Mouse (Mus musculus) hindbrain, embryonic 12.5 days (tissue): ENCODE results near the gene Spi1. TPM values are rescaled to one million over a fixed set of nuclear protein-coding genes. Genes with fewer than 3 reads are reported as not detected.

Experiments
- ATAC-seq: fragments of 200-750 bp; cut with Nextera tagmentation; 2 replicates; pipeline ENCODE4 v1.8.0; 2017; ENCODE audit warnings: moderate TSS enrichment; ENCODE audit not compliant: low FRiP score
- H3K27ac ChIP-seq: fragments of 300-500 bp; sonication (generic); 2 replicates; pipeline ENCODE4 v1.5.1; 2016; ENCODE audit warnings: mild to moderate bottlenecking
- H3K27me3 ChIP-seq: fragments of 300-500 bp; sonication (generic); 2 replicates; pipeline ENCODE4 v1.6.1; 2016; ENCODE audit warnings: mild to moderate bottlenecking
- H3K36me3 ChIP-seq: fragments of 300-500 bp; sonication (generic); 2 replicates; pipeline ENCODE4 v1.6.1; 2016; ENCODE audit warnings: mild to moderate bottlenecking
- H3K4me1 ChIP-seq: fragments of 300-500 bp; sonication (generic); 2 replicates; pipeline ENCODE4 v1.6.1; 2016
- H3K4me2 ChIP-seq: fragments of 300-500 bp; sonication (generic); replicated peaks from 2 replicates; pipeline ENCODE4 v1.6.1; 2016; ENCODE audit warnings: mild to moderate bottlenecking
- H3K4me3 ChIP-seq: fragments of 300-500 bp; sonication (generic); 2 replicates; pipeline ENCODE4 v1.5.1; 2016; ENCODE audit warnings: mild to moderate bottlenecking
- H3K9ac ChIP-seq: fragments of 300-500 bp; sonication (generic); 2 replicates; pipeline ENCODE4 v1.6.1; 2016; ENCODE audit warnings: mild to moderate bottlenecking, moderate library complexity
- H3K9me3 ChIP-seq: fragments of 300-500 bp; sonication (generic); replicated peaks from 2 replicates; pipeline ENCODE4 v1.6.1; 2016; ENCODE audit warnings: mild to moderate bottlenecking
- WGBS: fragments of 180-500 bp; shearing (Covaris S2); methylation state at CpG from one replicate; pipeline ENCODE4 v1.1.7; 2016; 5-methylcytosine and 5-hydroxymethylcytosine counted together
- polyA plus RNA-seq: library from polyadenylated mRNA; unstranded; fragments of >200 nt; fragmentation: Nextera tagmentation; extraction: Ambion mirVana; gene quantifications from 2 replicates; pipeline ENCODE4 v1.2.1, GENCODE M21; 2016

Spi1 gene
- polyA plus RNA-seq, 1 experiment from 2014 or later, result 4.6 TPM

DNA sequence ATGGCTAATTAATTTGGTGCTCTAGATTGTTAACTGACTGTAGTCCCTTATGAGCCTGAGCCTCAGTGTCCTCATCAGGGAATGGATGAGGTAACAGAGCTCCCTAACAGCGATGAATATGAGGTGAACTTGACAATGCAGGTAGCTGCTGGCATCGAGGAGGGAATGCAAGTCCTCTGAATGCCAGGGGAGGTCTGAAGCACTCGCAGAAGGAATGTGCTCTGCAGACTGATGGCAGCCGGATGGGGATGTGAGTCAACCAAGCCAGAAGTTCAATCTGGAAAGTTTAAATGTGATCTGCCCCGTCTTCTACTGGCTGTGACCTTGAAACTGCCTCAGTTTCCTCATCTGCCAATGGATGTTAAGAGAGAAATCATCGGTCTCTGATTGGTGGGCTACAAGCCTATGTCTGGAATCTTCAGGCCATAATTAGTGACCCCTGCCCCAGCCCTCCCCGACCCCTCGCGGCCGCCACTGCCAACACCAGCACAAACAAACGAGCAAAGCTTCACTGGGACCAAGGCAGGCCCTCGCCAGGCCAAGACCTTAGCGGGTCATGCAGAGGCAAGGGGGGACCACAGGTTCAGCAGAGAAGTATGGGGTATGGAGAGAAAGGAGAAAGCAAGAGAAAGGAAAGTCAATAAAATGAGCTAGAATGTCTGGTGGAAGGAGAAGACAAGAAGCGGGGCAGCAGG, 12.7 kb upstream of the Spi1 start:
- Histone ChIP-seq H3K36me3 (peaks cover 14% of the 10 kb centered on the region), H3K4me2 (peak overlapping the region; percentile 69), H3K9me3 (no peaks in the 10 kb centered on the region), H3K27ac (peak overlapping the region; percentile 79), H3K4me1 (peaks cover 25% of the 10 kb centered on the region), H3K9ac (peak overlapping the region; percentile 70), H3K27me3 (no peaks in the 10 kb centered on the region), H3K4me3 (peak overlapping the region; percentile 57)
- WGBS, result 9% methylated on average over 14 of the region's 14 CpGs
- no peak; the same call in 1 of the 2 replicates for ATAC-seq

- H3K9me3 ChIP-seq, result no peaks in the 10 kb centered on the region
- peak within 1 kb of the TSS; percentile 69 for H3K4me2 ChIP-seq
- ATAC-seq, result peak; percentile 97
- under 1% methylated on average over 69 of the region's 69 CpGs for WGBS
- H3K4me3 ChIP-seq, result peak within 1 kb of the TSS; percentile 57
- H3K27me3 ChIP-seq, result no peaks in the 10 kb centered on the region
- H3K9ac ChIP-seq, result peak within 1 kb of the TSS; percentile 70
- H3K4me1 ChIP-seq, result peaks cover 25% of the 10 kb centered on the region
- H3K27ac ChIP-seq, result peak within 1 kb of the TSS; percentile 79
- H3K36me3 ChIP-seq, result peaks cover 8% of the 10 kb centered on the region; the same call in 1 of the 2 replicates
Measured at GRCm38 (mm10) chr2:91070076-91070800, 12.0 kb upstream of the Spi1 start, which contains the start of gene Slc39a13. Gene Slc39a13 (minus strand): TSS chr2:91070417.

- 85% methylated on average over 10 of the region's 10 CpGs for WGBS
- H3K4me1 ChIP-seq, result peaks cover 25% of the 10 kb centered on the region
- H3K9ac ChIP-seq, result peak overlapping the region; percentile 70
- H3K27ac ChIP-seq, result peak overlapping the region; percentile 79
- H3K9me3 ChIP-seq, result no peaks in the 10 kb centered on the region
- no peaks in the 10 kb centered on the region for H3K27me3 ChIP-seq
- peak overlapping the region; percentile 57 for H3K4me3 ChIP-seq
- peak overlapping the region; percentile 69 for H3K4me2 ChIP-seq
- ATAC-seq, result no peak
- peaks cover 4% of the 10 kb centered on the region; the same call in 1 of the 2 replicates for H3K36me3 ChIP-seq
Measured at GRCm38 (mm10) chr2:91071059-91071458, 11.1 kb upstream of the Spi1 start.

DNA sequence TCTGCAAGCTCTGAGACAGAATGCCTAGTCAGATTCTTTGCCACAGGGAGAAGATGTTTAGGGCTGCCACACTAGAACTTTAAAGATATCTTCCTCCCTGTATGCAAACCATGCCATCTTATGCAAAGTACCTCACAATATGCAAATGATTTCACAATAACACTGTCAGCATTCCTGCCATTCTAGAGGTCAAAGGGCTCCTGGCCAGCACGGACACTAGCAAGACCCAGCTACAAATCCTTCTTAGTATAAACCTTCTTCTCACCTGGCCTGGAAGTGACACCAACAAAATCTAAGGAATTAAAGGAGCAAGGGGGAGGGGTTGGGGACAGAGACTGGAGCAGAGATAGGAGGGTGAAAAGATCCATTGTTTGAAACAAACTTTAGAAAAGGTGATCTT, 10.1 kb upstream of the Spi1 start:
- no peaks in the 10 kb centered on the region for H3K27me3 ChIP-seq
- H3K36me3 ChIP-seq, result no peaks in the 10 kb centered on the region
- no peaks in the 10 kb centered on the region for H3K9me3 ChIP-seq
- WGBS, result 38% methylated on average over 1 of the region's 1 CpGs
- no peak overlapping the region for H3K9ac ChIP-seq
- no peak for ATAC-seq
- H3K27ac ChIP-seq, result no peak overlapping the region
- no peak overlapping the region for H3K4me2 ChIP-seq
- no peak overlapping the region for H3K4me3 ChIP-seq
- H3K4me1 ChIP-seq, result peaks cover 25% of the 10 kb centered on the region

- ATAC-seq, result no peak
- 20% methylated on average over 12 of the region's 12 CpGs for WGBS
- H3K9ac ChIP-seq, result peak overlapping the region; percentile 74; the same call in 1 of the 2 replicates
Measured at GRCm38 (mm10) chr2:91077957-91078313, 4.3 kb upstream of the Spi1 start.

DNA sequence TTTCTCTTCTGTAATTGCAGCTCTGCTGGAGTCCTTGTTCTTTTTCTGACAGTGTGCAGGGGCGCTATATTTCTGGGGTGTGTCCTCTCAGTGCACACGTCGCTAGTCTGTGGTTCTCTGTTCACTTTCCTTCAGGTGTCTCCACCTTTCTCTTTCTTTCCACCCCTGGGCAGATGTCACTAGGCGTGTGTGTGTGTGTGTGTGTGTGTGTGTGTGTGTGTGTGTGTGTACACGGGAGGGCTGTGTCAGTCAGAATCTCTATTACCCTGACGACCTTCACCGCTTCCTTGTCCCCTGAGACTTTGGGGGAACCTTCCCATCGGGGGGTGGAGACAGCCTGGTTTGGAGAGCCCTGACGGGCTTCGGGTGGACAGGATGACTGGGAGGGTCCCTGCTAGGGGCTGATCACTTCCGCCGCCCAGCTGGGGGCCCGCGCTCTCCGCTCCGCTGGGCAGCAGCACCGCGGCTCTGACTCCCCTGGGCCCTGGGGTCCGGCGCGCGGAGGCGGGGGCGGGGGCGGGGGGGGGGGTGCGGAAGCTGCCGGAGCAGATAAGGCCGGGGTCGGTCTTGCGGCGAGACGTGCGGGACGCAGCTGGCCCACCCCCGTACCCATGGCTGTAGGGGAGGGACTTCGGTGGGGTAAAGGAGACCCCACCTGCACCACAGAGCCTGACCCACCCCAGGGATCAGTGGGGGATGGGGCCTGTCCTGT, 3.7 kb upstream of the Spi1 start:
- Histone ChIP-seq H3K36me3 (no peaks in the 10 kb centered on the region), H3K27ac (peak overlapping the region; percentile 55), H3K9me3 (no peaks in the 10 kb centered on the region), H3K4me1 (peaks cover 14% of the 10 kb centered on the region), H3K4me3 (peak overlapping the region; percentile 44), H3K4me2 (peak overlapping the region; percentile 86), H3K27me3 (no peaks in the 10 kb centered on the region), H3K9ac (peak overlapping the region; percentile 74)
- ATAC-seq, result peak; percentile 88
- WGBS, result 1% methylated on average over 28 of the region's 36 CpGs

More at GRCm38 (mm10) chr2:91077957-91078313, 4.3 kb upstream of the Spi1 start:
- H3K36me3 ChIP-seq, result no peaks in the 10 kb centered on the region
- H3K27ac ChIP-seq, result peak overlapping the region; percentile 55; the same call in 1 of the 2 replicates
- no peaks in the 10 kb centered on the region for H3K9me3 ChIP-seq
- H3K4me2 ChIP-seq, result peak overlapping the region; percentile 86
- peaks cover 14% of the 10 kb centered on the region for H3K4me1 ChIP-seq
- no peaks in the 10 kb centered on the region for H3K27me3 ChIP-seq
- H3K4me3 ChIP-seq, result peak overlapping the region; percentile 44

- Histone ChIP-seq H3K27ac (peak overlapping the region; percentile 55), H3K36me3 (no peaks in the 10 kb centered on the region), H3K4me1 (peaks cover 14% of the 10 kb centered on the region), H3K4me3 (peak overlapping the region; percentile 44), H3K9me3 (no peaks in the 10 kb centered on the region), H3K9ac (peak overlapping the region; percentile 74), H3K4me2 (peak overlapping the region; percentile 86), H3K27me3 (no peaks in the 10 kb centered on the region)
- ATAC-seq, result no peak
- WGBS, result 29% methylated on average over 5 of the region's 5 CpGs
Measured at GRCm38 (mm10) chr2:91079026-91079384, 3.2 kb upstream of the Spi1 start.

GRCm38 (mm10) chr2:91080784-91081513, 1.2 kb upstream of the Spi1 start:
- H3K36me3 ChIP-seq, result no peaks in the 10 kb centered on the region
- no peak overlapping the region for H3K4me3 ChIP-seq
- no peak overlapping the region for H3K9ac ChIP-seq
- peaks cover 14% of the 10 kb centered on the region for H3K4me1 ChIP-seq
- ATAC-seq, result no peak
- no peak overlapping the region for H3K27ac ChIP-seq
- H3K27me3 ChIP-seq, result no peaks in the 10 kb centered on the region
- no peak overlapping the region for H3K4me2 ChIP-seq
- no peaks in the 10 kb centered on the region for H3K9me3 ChIP-seq
- whole genome bisulfite sequencing, result 79% methylated on average over 8 of the region's 8 CpGs

DNA sequence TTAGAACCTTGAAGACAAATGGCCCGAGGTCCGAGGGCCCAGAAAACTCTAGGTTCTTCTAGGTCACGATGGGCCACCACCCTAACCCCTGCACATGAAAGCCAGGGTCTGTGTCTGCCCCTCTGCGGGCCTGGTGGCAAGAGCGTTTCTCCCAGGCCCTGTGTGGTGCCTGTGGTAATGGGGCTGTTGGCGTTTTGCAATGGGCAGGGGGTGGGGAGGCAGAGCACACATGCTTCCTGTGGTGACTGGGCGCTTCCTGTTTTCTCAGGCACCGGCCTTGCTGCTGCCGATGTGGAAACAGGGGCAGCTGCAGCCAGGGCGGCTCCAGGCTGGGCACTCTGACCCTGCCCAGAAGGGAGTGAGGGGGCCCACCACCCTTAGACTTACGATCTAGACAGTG, 654 bp downstream of the Spi1 start:
- H3K27ac ChIP-seq, result no peak overlapping the region
- H3K9ac ChIP-seq, result no peak overlapping the region
- no peak overlapping the region for H3K4me3 ChIP-seq
- 67% methylated on average over 11 of the region's 11 CpGs for WGBS
- no peak for ATAC-seq
- no peaks in the 10 kb centered on the region for H3K9me3 ChIP-seq
- H3K4me1 ChIP-seq, result peaks cover 14% of the 10 kb centered on the region
- H3K36me3 ChIP-seq, result no peaks in the 10 kb centered on the region
- H3K27me3 ChIP-seq, result no peaks in the 10 kb centered on the region
- H3K4me2 ChIP-seq, result no peak overlapping the region

- peaks cover 8% of the 10 kb centered on the region for H3K4me1 ChIP-seq
- H3K27ac ChIP-seq, result no peak overlapping the region
- no peak overlapping the region for H3K4me2 ChIP-seq
- no peak overlapping the region for H3K4me3 ChIP-seq
- no peaks in the 10 kb centered on the region for H3K9me3 ChIP-seq
- H3K9ac ChIP-seq, result no peak overlapping the region
- ATAC-seq, result no peak
- WGBS, result 44% methylated on average over 1 of the region's 1 CpGs
- H3K36me3 ChIP-seq, result no peaks in the 10 kb centered on the region
- no peaks in the 10 kb centered on the region for H3K27me3 ChIP-seq
Measured at GRCm38 (mm10) chr2:91083366-91083940, 1.3 kb downstream of the Spi1 start.

GRCm38 (mm10) chr2:91084179-91084820, 2.1 kb downstream of the Spi1 start:
- no peak for ATAC-seq
- Histone ChIP-seq H3K4me3 (no peak overlapping the region), H3K4me2 (no peak overlapping the region), H3K27me3 (no peaks in the 10 kb centered on the region), H3K9me3 (no peaks in the 10 kb centered on the region), H3K27ac (no peak overlapping the region), H3K36me3 (no peaks in the 10 kb centered on the region), H3K4me1 (no peaks in the 10 kb centered on the region; the same call in 1 of the 2 replicates), H3K9ac (no peak overlapping the region)
- WGBS, result 83% methylated on average over 15 of the region's 15 CpGs
